Mouse (Mus musculus) subcutaneous adipose tissue, adult 2 months (tissue): ENCODE results near the gene Bod1l. TPM values are rescaled to one million over a fixed set of nuclear protein-coding genes. Genes with fewer than 3 reads are reported as not detected.

Experiments used
- polyA plus RNA-seq: library from polyadenylated mRNA; depleted of rRNA; stranded (reverse); fragments of >200 nt; gene quantifications from 2 replicates; pipeline ENCODE4 v1.2.3, GENCODE M21; 2012; ENCODE audit warnings: low replicate concordance; rRNA removed

The Bod1l gene
- polyA plus RNA-seq, result 4.3 and 5.3 TPM in 2 replicates

GRCm38 (mm10) chr5:41844147-41844529 lies at the start of gene Bod1l:
Bod1l (minus strand) TSS chr5:41844315.

GRCm38 (mm10) chr5:41763731-41764721 lies 80.1 kb downstream of the Bod1l start, which contains the start of gene Nkx3-2:
Nkx3-2 (minus strand) TSS chr5:41764501.

Other genes starting within 250 kb of the Bod1l start
- gene Rab28, start 136.2 kb downstream of the Bod1l start, polyA plus RNA-seq, result 29.0 and 38.1 TPM in 2 replicates
- 0.13 and 0.30 TPM in 2 replicates for gene Nkx3-2, start 79.8 kb downstream of the Bod1l start, polyA plus RNA-seq
- gene Gm16223, start 223.6 kb upstream of the Bod1l start, polyA plus RNA-seq, result not detected in 2 replicates